Mouse (Mus musculus) layer of hippocampus, postnatal 10 days (tissue): Measurements from ENCODE around the gene Hnrnph2. TPM values are rescaled to one million over a fixed set of nuclear protein-coding genes. Genes with fewer than 3 reads are reported as not detected.

Source experiments
- DNase-seq, 2 experiments: peaks; one replicate each; pipeline ENCODE4 v3.0.0; 2021; ENCODE audit warnings: low spot score in 2 of 2
- total RNA-seq, 2 experiments: library from RNA; stranded (reverse); gene quantifications; 2 replicates each; pipeline ENCODE4 v1.2.3; 2021

Gene Hnrnph2
- total RNA-seq, 2 experiments from 2014 or later: 128 to 133 TPM

- DNase-seq: peak; percentile 29 to 45
Measured at GRCm38 (mm10) chrX:134612285-134612959, 11.4 kb downstream of the Hnrnph2 start.

GRCm38 (mm10) chrX:134614306-134614705 is 13.3 kb downstream of the Hnrnph2 start:
- DNase-seq: no peak

GRCm38 (mm10) chrX:134619695-134620094 is 18.7 kb downstream of the Hnrnph2 start:
- DNase-seq: no peak

GRCm38 (mm10) chrX:134620254-134620865 is 19.4 kb downstream of the Hnrnph2 start:
- DNase-seq: no peak

GRCm38 (mm10) chrX:134621685-134622084 is 20.7 kb downstream of the Hnrnph2 start:
- no peak for DNase-seq

- DNase-seq: no peak
Measured at GRCm38 (mm10) chrX:134623350-134623749, 22.4 kb downstream of the Hnrnph2 start.

- no peak for DNase-seq
Measured at GRCm38 (mm10) chrX:134628200-134628599, 27.2 kb downstream of the Hnrnph2 start.

- no peak for DNase-seq
Measured at GRCm38 (mm10) chrX:134632710-134633109, 31.7 kb downstream of the Hnrnph2 start.

- DNase-seq: no peak
Measured at GRCm38 (mm10) chrX:134635111-134635510, 34.1 kb downstream of the Hnrnph2 start.

- no peak for DNase-seq
Measured at GRCm38 (mm10) chrX:134635860-134636259, 34.9 kb downstream of the Hnrnph2 start.

- no peak for DNase-seq
Measured at GRCm38 (mm10) chrX:134641000-134641760, 40.2 kb downstream of the Hnrnph2 start.

GRCm38 (mm10) chrX:134646338-134646737 is 45.4 kb downstream of the Hnrnph2 start:
- DNase-seq: no peak

- no peak for DNase-seq
Measured at GRCm38 (mm10) chrX:134647421-134647820, 46.4 kb downstream of the Hnrnph2 start.

- peak; percentile 80 to 81 for DNase-seq
Measured at GRCm38 (mm10) chrX:134648031-134648692, 47.2 kb downstream of the Hnrnph2 start.

- no peak for DNase-seq
Measured at GRCm38 (mm10) chrX:134652061-134652460, 51.1 kb downstream of the Hnrnph2 start.

Other genes starting within 250 kb of the Hnrnph2 start
- 10 to 100 TPM; 40.3 to 40.6 TPM for gene Drp2, start 196.6 kb upstream of the Hnrnph2 start, total RNA-seq
- not detected for gene Taf7l, start 124.7 kb upstream of the Hnrnph2 start, total RNA-seq
- gene Timm8a1, start 59.3 kb upstream of the Hnrnph2 start, total RNA-seq: 10 to 100 TPM; 24.4 to 27.8 TPM
- 1 to 10 TPM; 1.3 to 1.5 TPM for gene Btk, start 17.6 kb upstream of the Hnrnph2 start, total RNA-seq
- gene Rpl36a, start 15.5 kb upstream of the Hnrnph2 start, total RNA-seq: 100 to 1,000 TPM; 211 to 227 TPM
- 1 to 10 TPM; 6.9 to 7.8 TPM for gene Gla, start 54 bp upstream of the Hnrnph2 start, total RNA-seq
- gene Armcx4, start 85.3 kb downstream of the Hnrnph2 start, total RNA-seq: 10 to 100 TPM; 51.9 to 57.1 TPM
- gene Armcx1, start 116.8 kb downstream of the Hnrnph2 start, total RNA-seq: 10 to 100 TPM; 54.1 to 59.5 TPM
- gene Armcx6, start 150.2 kb downstream of the Hnrnph2 start, total RNA-seq: 10 to 100 TPM in 1 of 2 experiments, 1 to 10 TPM in 1; 9.5 to 10.4 TPM
- gene Armcx3, start 155.4 kb downstream of the Hnrnph2 start, total RNA-seq: 100 to 1,000 TPM in 1 of 2 experiments, 10 to 100 TPM in 1; 93.6 to 109 TPM
- gene Armcx2, start 208.0 kb downstream of the Hnrnph2 start, total RNA-seq: 10 to 100 TPM; 79.1 to 88.7 TPM